Mouse (Mus musculus): ENCODE measurements around the gene Tiam1.

Tiam1 gene

DNA sequence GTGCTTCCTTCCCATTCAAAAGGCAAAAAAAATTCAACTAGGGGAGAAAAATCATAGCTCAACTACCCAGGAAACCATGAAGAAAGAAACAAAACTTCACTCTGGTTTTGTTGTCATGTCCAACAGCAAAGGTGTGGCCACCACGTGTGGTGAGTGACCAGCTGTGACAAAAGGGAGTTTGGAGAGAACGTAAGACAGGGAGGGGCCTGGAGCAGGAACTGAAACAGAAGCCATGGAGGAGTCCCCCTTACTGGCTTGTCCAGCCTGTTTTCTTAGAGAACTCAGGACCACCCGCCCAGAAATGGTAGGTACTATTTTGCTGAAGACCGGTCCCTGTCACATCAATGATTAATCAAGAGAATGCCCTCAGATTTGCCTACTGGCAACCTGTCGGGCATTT, 342.1 kb downstream of the Tiam1 start:
- DNase-seq (ENCODE audit: low read depth, low spot score), result no peak

DNA sequence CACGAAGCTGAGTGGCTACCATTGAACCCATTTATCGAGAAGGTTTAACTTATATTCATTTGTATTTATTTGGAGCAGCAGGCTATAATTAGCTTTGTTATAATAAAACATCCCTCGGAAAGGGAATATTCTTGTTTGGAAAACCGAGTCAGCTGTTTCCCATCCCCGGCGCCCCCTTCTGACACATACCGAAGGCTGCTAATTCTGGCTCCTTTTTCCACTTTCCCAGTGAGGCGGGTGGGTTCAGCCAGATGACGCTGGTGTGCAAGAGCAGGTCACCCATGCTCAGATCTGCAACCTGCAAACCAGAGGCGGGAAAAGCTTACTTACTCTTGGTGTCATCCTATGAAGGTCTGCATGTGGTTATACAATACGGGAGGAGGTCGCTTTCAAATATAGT, 343.8 kb downstream of the Tiam1 start:
- DNase-seq (ENCODE audit: low read depth, low spot score), result no peak

DNA sequence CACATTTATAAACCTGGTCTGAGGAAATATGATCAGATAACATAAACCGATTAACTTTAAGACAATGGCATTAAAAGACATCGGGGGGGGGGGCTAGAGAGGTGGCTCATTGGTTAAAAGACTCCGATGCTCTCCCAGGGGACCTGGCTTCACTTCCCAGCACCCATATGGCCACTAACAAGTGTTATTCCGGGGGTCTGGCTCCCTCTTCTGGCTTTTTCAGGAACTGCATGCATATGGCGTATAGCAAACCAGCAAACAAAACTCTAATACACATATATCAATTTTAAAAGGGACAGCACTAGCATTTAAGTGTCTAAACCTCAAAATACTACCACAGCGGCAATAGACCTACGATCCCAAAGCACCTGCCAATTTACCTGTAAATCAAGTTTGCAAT, 347.0 kb downstream of the Tiam1 start:
- no peak for DNase-seq (ENCODE audit: low read depth, low spot score)

DNA sequence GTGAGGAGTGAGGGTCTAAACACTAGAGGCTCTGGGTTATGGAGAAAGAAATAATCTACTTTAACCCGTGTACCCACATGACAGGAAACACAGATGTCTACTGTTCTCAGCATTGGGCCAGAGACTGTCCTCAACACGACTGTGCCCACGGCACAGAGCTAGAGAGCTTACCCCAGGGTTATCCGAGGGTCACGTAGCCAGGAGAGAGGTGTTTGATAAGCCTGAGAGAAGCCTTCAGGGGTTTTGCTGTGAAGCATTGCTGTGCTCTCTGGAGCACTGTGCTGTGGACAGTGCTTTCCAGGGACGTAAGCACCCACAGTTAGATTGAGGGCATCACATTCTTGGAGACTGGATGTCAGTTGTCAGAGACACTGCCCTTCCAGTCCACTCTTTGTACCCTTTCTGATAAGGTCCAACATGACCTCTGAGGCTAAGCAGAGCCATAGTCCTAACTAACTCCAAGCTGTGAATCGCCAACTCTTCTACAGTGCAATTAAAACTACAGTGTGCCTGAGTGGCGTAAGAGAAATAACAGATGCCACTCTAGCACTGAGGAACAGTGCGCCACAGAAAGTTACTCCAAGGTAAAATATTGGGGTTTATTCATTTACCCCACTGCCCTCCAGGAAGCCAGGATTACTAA, 353.7 kb downstream of the Tiam1 start:
- DNase-seq (ENCODE audit: low read depth, low spot score), result no peak

DNA sequence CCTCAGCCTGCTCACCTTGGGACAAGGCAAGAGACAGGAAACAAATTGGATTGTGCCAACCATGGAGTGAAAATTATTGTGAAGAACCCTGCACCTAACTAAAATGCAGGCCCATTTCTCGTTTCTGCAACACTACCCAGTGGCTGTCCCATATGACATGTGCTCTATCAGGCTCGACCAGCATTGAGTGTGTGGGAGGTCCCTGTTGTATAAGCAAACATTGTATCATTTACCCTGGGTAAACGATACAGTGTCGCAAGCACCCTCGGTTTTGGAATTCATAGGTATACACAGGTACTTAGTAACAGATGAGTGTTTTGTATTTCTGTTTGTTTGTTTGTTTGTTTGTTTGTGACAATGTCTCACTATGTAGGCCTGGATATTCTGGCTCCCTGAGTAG, 357.8 kb downstream of the Tiam1 start:
- no peak for DNase-seq (ENCODE audit: low read depth, low spot score)

DNA sequence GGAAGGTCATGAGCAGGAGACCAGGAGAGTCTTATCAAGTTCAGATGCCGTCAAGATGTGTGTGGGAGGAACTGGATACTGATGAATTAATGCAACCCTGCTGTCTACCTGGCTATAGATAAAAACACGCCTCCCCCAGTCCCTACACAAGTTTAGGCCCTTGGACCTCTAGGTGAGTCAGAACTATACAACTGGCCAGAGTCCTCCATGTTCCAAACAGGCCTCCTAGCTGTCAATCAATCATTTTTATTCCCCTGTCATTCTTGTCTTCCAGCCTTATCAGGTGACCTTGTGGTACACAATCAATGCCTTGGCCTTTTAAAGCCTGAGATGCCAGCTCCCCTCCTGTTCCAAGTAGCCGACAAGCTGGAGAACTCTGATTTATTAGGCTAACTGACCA, 363.9 kb downstream of the Tiam1 start:
- no peak for DNase-seq (ENCODE audit: low read depth, low spot score)

DNA sequence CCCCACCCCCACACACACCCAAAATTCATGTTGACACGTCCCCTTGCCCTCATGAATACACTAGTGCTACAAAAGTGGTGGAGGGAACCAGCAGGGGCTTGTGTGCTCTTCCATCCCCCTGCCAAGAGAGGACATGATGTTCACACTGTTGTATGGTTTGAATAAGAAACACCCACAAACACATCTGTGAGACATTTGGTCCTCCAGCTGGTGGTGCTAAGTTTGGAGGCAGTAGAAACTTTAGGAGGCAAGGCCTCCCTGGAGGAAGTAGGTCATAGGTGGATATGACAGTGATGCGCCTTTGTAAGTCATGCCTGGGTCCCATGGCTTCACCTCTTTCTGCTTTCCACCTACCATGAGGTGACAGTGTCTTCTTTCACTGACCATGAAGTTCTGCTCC, 366.1 kb downstream of the Tiam1 start:
- DNase-seq (ENCODE audit: low read depth, low spot score), result no peak

DNA sequence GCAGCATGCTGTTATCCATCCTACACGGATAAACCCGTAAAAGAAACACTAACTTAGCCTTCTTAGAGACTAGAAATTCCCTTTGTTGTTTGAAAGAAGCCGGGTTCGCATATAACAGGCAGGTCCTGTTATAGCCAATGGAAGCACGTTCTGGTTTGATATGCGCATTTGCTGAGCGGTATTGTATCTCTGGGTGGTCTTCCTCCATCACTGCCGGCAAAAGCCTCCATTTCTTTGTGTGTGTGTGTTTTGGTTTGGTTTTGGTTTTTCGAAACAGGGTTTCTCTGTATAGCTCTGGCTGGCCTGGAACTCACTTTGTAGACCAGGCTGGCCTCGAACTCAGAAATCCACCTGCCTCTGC, 369.0 kb downstream of the Tiam1 start:
- DNase-seq (ENCODE audit: low read depth, low spot score), result no peak

DNA sequence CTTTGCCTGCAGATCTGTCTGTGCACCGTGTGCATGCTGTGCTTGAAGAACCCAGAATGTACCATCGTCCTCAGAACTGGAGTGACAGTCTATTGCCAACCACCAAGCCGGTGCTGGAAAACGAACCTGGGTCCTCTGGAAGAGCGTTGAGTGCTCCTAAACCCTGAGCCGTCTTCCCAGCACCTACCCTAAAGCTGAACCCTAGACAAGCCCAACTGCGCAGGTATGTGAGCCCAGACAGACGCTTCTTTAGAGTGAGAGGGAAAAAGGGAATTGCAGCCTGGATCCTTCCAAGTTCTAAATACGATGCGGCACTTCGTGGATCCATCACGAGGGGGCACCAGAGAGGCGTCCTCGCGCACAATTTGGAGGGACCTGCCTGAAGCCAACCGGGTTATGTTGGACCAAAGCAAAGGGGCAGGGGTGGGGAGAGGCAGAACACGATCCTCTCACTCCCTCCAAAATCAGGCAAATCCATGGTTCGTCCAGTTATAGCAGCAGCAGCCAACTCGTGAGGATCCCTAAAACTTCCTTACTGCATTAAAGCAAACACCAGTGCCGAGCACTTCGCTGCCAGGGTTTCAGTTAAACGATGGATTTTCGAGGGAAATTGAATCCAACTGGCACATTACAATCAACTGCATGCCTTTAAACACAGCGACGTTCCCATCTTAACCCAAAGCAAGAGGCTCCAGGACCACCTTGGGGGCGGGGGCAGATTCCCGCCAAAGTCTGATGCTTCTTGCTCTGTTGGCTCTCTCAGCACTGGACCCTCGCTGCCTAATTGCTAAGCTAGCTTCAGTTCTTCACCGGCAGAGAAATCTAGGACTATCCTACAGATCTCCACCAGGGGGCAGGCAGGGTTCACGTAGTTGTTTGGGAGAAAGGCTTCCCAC, 369.7 kb downstream of the Tiam1 start:
- peak; percentile 80 for DNase-seq (ENCODE audit: low read depth, low spot score)

DNA sequence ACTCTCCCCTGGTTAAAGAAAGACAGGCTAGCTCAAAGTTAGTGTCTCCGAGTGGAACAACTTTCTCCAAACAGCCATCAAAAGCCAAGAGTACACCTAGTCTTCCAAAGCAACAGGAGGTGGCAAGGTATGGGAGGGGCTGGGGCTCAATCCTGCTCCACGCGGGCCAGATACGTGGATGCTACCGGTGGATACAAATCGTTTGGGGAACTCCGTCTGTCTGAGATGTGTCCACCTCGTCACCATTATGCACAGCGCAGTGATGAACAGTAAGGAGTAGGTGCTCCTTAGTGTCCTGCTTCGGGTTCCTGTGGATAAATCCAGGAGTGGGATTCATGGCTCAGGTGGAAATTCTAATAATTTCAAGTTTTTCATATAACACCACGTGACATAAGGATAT, 377.6 kb downstream of the Tiam1 start:
- DNase-seq (ENCODE audit: low read depth, low spot score), result no peak

DNA sequence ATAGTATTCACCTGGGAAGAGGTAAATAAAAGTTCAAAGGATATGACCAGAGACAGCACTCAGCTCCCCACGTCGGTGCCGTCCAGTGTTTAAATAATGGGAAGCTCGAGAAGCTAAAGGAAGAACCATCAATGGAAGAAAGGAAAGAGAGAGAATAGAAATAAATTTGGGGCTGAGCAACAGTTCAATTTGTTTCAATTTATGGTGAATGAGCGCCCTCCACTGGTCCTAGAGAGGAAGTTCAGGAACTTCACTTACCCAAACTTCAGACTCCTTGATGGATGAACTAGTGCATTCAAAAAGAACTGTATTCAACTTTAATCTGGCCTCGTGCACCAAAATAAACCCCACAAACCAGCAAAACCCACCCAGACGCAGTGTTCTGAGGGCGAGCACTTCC, 378.1 kb downstream of the Tiam1 start:
- peak; percentile 26 for DNase-seq (ENCODE audit: low read depth, low spot score)

DNA sequence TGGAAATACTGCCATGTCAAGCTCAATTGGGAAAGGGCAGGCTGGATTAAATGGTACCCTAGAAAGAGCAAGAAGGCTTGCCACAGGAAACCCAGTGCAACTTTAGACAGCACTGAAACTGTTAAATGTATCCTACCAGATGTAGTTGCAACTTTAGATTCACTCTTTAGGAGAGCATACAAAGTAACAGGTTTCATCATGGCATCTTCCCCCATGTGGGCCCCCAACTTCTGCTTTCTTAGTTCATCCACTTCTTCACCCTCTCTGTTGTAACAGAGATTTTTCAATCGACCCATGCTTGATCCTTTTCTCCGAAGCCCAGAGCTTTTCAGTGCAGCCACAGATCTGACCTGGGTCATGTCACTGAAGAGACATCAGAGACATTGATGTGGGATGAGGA, 379.8 kb downstream of the Tiam1 start:
- DNase-seq (ENCODE audit: low read depth, low spot score), result no peak

DNA sequence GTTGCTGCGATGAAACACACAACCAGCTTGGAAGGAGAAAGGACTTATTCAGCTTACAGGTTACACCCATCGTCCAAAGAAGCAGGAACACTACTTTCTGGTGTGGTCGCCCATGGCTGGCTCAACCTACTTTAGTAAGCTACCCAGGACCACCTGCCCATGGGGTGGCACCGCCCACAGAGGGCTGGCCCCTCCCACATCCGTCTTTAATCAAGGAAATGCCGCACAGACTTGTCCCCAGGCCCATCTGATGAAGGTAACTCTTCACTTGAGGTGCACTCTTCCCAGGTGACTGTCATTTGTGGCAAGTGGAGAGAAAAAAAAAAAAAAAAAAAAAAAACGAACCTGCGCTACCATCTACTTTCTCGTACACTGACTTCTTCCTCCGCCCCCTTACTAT, 381.0 kb downstream of the Tiam1 start:
- DNase-seq (ENCODE audit: low read depth, low spot score), result no peak

DNA sequence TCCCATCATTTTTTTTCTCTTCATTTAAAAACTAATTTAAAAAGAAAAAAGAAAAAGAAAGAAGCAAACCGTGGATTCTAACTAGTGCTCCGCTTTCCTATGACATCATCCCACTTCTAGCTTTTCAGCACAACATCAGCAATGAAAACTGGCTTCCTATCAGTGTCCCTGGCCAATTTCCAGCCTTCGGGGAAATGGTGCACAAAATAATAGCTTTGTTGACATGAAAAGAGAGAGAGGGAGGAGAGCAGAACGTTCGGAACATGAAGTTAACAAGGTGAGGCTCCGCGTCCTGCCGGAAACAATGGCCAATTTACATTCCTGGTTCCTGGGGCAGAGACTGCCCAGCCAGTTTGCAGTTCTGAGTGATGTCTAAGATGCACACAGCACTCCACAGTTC, 381.5 kb downstream of the Tiam1 start:
- DNase-seq (ENCODE audit: low read depth, low spot score), result no peak

DNA sequence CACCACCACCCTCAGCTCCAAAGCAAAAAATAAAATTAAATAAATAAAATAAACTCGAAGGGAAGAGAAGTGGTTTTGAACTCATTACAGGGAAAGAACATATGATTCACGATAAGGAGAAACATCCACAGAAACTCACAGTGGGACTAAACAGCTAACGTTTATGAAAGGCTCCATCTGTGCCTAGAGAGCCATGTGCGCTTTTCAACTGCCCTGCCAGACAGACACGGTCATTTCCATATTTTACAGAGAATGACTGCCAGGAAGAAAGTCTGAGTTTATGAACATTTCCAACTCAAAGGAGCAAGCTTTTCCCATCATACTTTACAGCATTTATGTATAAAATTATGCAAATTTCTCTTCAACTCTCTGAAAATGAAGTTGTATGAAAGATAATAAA, 386.2 kb downstream of the Tiam1 start:
- DNase-seq (ENCODE audit: low read depth, low spot score), result no peak

DNA sequence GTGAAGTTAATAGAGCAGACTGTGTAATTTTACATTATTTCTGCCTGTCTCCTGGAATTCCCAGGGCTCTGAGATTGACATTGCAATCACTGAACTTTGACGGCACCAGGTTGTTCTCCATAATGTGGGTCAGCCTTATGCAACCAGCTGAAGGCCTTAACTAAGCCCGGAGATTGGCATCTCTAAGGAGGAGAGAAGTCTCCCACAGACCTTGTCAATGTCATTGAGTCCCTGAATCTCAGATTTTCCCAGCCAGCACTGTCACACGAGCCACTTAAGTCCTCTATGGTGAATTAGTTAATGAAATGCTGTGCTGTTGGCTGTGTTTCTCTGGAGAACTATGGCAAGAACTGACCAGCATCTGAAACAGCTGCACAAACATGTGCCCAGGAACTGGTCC, 388.9 kb downstream of the Tiam1 start:
- no peak for DNase-seq (ENCODE audit: low read depth, low spot score)

DNA sequence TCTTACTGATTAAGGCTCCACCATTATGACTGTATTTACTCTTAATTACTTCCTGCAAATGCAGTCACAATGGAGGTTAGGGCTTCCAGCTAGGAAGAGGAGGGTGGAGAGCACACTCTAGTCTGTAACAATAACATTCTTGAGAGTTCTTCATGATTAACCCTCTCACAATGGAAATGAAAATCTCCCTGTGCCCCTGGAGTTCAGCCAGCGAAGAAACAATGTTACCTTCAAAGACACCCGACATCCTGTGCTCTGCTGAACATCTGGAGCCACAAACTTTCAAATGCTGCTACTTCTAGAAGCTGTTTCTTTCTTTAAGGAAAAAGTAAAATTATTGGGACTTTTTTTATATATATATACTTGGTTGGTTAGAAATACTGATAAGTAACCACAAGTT, 395.7 kb downstream of the Tiam1 start:
- no peak for DNase-seq (ENCODE audit: low read depth, low spot score)

DNA sequence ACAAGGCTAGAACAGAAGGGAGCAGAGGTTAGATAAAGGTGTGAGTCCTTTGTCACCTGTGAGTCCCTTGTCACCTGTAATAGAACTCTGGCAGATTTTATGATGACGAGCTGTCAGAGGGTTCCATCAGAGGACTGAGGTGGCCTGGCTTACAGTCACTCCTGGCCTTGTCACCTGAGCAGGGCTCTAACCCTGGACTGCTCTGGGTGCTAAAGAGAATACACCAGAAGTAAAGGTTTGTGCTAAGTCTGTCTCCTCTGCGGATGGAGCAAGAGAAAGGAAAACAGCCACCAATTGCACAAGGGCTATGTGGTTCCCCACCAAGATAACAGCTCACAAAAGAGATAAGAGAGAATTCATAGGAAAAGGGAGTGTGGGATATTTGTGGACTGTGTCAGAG, 404.0 kb downstream of the Tiam1 start:
- no peak for DNase-seq (ENCODE audit: low read depth, low spot score)

DNA sequence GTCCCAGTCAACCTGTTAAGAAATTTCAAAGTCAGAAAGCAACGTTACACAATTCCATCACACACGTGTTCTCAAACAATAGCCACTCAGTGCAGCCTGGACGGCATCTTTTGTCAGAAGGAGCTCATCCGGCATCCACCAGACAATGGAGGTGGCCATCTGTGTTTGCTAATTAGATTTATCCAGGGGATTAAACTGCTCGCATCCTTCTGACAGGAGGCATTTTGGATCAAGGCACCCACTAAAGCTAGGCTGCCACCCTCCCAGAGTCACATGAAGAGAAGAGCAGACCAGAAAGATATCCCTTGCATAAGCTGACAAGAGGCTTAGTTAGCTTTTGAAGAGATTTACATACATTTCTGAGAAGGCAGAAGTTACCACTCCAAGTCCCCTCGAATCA, 404.6 kb downstream of the Tiam1 start:
- no peak for DNase-seq (ENCODE audit: low read depth, low spot score)

Data from embryo, embryonic 11.5 days (tissue).